Mouse (Mus musculus): ENCODE results near the gene B4galt4.
"Not testable (repeated sequence)": the region's sequence is repeated elsewhere in the genome, so short reads cannot be mapped to it uniquely, and the experiment has no call there.

The B4galt4 gene

DNA sequence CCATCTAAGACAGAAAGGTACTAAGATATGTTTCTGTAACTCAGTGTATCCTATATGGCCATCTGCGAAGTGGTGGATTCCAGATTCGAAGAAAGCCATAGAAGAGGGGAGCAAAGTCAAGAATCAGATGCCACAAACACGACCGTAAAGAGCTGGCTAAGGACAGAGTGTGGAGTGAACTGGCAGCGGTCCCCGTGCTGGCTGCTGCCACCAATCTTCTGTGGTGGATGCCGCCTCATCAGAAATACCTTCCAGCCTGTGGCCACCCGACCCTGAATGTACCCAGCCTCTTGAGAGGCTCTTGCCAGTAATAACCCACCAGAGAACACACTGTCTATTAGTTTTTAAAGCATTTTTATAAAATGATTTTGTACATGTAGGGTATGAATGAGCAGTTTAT, 26.3 kb downstream of the B4galt4 start:
- DNase-seq (ENCODE audit: low read depth, low spot score), result no peak

DNA sequence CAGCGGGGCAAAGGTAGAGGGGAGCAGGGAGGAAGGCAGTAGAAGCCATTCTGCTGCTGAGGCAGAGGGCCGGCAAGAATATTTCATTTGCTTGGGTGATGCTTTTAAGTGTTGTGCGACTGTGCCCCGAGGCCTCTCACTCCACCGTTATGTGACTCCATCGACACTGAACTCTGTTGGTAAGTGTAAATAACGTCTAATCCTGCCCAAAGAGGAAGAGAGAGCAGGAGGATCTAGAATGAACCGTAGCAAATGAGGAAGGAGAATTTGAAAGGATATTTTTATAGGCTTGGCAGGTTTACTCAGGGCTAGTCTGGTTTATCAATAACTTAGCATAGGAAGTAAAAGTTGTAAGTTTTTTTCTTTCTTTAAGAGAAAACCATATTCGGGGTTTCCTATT, 27.5 kb downstream of the B4galt4 start:
- DNase-seq (ENCODE audit: low read depth, low spot score), result no peak

DNA sequence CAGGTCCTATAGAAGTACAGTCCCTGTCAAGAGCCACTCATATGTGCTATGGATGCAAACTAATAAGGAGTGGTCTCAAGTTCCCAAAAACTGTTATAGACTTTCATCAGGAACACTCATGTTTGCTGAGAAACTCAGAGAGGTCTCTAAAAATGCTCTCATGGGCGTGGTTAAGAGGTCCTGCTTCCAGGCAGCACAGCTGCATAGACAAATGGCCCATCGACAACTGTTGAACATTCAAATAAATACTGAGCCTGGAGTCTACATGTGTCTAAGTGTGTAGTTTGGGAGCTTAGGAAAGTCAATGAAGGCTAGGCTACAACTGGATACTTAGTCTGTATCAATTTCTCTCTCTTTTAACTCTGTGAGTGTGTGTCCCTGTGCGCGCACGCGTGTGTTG, 29.1 kb downstream of the B4galt4 start:
- DNase-seq (ENCODE audit: low read depth, low spot score), result no peak

DNA sequence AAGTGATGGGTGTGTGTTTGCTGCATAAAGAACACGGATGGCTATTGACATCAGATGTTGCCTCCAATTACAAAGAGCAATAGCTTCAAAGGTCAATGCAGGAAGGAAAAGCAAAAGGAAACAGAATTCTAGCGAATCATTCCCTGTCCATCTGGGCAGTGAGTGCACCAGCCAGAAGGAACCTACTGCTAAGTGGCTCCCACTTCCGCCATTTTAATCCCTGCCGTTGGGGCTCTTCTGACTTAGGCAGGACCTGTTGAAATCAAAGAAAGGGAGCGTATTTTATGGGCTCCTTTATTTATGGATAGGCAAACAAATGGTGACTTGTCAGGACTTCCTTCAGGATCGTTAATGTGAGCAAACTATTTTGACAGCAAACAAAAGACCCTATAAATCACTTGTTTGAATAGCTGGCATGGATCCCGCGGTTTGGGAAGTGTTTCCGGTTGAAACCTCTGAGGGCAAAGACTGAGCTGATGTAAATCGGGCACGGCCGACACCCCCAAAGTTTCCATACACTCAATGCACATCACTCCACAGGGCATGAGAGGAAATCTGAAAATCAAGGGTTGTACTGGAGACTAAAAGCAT, 30.9 kb downstream of the B4galt4 start:
- no peak for DNase-seq (ENCODE audit: low read depth, low spot score)

DNA sequence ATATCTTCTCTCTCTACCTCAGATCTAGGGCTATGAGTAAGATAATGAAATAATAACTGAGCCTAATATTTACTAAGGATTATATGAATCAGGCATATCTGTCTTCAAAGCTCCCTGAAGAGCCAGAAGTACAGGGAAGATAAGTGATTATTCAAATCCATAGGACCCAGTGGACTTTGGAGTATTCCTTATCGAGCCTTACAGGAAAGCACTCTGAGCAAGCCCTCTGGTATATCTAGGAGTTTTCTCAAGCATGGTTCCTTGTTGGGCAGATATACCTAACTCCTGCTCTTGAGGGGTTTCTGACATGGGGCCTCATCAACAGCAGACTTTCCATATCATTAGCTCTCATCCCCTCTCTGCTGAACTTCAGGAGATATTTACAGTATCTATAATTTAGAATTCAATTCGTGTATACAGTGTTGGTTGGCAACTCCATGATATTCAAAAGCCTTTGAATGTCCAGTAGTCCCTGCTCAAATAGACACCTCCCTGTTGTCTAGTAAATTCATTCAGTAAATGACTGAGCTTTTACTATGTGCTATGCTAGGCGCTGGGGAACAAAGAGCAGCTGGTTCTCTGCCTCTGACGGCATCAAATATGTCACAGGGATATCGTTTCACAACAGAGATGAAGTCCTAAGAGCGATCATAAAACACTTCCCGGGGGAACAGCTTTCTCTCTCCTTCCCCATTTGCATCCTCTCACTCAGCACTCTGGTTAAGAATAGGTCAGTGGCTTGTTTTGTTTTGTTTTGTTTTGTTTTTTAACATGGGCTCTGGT, 33.1 kb downstream of the B4galt4 start:
- DNase-seq (ENCODE audit: low read depth, low spot score), result no peak

DNA sequence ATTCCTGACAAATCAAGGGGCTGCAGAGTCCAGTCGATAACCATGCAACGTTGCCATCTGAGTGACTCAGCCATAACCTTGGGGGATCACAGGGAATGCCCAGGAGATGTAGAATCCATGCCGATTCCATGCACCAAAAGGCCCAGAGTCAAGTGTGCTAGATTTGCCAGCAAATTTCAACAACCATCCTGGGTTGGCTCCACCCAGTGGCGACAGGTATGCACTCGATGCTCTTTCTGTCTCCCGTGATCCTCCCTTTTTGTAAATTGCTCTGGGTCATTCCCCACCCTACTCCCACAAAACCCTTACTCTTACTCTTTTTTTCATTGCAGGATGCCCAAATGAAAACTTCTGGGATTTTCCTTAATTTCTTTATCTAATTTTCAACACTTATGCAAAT, 34.3 kb downstream of the B4galt4 start:
- DNase-seq (ENCODE audit: low read depth, low spot score), result no peak

DNA sequence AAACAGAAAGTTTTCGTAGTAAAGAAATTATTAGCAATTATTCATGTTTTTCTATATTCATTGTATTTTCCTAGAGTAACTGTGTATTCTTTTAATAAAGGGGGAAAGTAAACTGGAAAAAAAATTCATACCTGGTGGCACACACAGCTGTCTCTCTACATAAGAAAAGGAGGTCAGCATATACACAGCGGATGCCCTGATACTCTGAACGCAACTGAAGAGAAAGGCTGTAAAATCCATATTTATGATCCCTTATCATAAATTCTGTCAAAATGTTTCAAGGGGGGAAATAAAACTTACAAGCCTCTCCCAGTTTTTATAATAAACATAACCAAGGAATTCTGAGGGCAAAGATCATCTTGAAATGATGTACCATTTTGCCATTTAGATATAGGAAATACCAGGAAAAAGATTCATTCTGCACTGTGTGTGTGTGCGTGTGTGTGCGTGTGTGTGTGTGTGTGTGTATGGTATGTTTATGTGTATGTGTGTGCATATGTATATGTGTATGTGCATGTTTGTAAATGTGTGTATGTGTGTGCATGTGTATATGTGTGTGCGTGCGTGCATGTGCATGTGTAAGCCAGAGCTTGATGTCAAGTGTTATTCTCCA, 39.0 kb downstream of the B4galt4 start:
- no peak for DNase-seq (ENCODE audit: low read depth, low spot score)

DNA sequence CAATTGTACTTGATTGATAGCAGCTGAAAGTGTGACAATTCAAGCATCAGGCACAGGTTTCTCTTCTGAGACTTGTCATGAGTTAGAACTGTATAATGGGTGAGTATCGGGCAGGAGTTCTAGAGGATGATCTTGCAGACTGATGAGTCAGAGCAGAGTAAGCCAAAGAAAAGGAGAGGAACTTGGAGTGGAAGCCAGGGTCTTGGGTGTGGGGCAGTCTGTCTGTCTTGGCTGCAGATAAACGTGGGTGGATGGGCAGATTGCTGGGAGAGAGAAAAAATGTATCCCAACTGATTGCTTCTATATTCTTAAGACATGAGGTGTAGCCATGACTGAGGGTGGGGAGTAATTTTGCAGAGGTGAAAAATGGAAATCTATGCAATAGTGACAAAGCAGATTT, 39.9 kb downstream of the B4galt4 start:
- no peak for DNase-seq (ENCODE audit: low read depth, low spot score)

DNA sequence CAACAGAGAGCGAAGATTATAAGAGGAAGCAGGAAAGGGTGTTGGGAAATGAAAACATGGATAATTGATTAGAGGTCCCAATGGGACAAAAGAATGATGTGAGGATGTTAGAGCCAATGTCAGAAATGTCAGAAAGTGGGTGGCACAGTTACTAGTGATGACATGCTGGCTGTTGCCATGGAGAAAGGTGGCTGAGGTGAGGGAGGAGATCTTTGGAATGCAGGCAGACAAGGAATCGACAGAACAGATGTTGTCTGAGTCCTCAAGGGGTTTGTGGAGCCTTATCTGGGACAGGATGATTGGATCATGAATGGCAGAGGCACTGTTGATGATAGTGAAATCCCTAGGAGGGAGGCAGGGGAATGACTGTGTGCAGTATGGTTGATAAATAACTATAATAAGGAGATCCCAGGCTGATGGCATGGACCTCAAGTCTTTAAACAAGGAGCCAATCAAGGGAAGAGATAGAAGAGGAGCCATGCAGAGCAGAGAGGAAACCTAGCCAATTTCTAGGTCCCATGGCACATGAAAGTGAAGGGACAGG, 40.5 kb downstream of the B4galt4 start:
- no peak for DNase-seq (ENCODE audit: low read depth, low spot score)

DNA sequence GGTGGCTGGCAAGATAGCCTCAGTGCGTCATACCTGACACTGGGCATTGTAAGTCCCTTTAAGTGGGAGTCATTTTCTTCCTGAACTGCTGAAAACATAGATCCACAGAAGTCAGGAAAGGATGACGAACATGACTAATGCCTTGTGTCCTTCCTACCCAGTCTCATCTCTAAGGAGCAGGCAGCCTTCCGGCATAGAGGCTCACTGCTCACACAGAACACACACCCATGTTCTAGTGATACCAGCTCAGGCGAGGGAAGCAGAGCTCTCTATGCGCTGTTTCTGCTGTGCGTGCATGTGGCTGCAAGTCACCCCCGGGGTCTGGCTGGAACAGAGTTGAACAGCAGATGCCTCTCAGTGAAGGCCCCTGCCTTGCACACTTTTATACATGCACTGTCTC, 43.2 kb downstream of the B4galt4 start:
- DNase-seq (ENCODE audit: low read depth, low spot score), result no peak

DNA sequence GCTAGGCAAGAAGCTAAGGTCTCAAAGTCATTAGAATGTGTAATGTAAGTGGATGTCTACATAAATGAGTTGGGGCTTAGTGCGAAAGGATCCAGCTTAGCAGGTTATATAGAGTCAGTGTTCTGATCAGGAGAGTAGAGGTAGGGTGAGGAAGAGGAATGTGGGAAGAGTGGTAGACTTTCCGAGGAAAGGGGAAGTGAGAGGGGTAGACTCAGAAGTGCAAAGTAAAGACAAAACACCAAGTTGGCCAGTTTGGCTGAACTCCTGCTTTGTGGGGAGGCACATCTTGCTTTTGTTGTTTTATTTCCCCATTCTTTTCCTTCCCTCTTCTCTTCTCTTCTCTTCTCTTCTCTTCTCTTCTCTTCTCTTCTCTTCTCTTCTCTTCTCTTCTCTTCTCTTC, 47.0 kb downstream of the B4galt4 start:
- no peak for DNase-seq (ENCODE audit: low read depth, low spot score)

DNA sequence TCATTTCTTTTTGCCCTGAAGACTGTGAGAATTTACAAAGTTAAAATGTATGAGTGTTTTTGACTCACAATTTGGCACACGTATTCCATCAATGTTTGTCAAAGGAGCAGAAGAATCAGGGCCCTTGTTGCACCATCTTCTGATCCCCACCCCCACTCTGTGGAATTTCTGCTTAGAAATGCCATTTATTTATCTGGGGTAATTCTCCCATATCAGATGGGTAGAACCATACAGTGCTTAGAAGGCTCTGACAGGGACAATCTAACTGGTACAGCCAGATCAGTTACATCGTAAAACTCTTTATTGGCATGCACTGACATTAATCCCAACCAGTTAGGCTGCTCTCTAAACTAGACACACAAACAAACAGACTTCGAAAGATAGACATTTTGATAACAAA, 47.9 kb downstream of the B4galt4 start:
- DNase-seq (ENCODE audit: low read depth, low spot score), result no peak

DNA sequence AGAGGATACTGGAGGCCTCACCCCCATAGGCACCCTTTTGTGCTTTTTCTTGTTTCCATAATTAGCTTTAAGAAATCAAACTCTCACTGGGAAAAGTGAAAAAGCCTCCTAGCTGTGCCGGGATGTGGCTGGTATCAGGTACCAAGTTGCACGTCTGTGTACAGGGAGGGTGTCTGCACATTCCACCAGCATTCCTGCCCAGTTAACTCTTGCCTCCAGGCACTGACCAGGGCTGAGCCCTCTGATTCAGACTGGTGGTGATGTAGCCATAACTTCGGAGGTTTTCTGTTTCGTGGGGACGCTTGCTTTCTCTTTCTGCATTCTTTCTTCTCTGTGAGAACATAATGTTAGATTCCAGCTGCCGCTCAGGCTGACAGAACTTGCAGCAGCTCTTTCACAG, 51.1 kb downstream of the B4galt4 start:
- DNase-seq (ENCODE audit: low read depth, low spot score), result no peak

DNA sequence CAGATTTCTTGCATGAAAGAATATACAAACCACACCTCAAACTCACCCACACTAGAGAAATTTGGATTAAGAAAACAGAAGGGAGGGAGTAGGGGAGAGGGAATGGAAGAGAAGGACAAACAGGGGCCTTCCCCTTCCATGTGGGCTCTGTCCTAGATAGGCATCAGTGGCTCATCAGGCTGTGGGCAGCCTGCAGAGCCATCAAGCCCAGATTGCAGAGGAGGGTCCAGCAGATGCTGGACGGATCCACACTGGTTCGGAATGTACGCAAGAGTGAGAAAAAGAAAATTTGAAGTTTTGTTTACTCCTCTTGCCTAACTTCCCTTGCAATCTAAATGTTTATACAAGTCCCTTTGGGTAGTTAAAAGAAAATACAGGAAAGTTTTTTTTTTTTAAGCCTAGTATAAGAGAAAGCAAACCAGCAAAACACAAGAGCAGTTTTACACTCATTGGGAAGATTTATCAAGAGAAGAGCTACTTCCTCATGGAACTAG, 56.9 kb downstream of the B4galt4 start:
- DNase-seq (ENCODE audit: low read depth, low spot score), result no peak

DNA sequence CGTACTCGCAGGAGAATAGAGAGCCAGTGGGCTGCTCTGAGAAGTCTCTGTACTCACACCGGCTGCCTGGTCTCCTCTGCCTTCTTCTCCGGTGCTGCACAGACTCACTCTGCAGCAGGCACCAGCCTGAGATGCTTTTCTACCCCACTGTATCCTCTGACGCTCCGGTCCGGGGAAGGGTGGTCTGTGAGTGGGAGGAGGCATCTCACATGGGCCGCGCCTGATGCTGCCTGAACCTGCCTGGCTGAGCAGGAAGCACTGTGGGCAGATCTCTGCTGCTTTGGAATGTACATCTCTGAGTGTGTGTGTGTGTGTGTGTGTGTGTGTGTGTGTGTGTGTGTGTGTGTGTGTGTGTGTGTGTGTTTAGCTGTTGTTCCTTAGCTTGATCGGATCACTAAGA, 58.0 kb downstream of the B4galt4 start, which contains the start of gene Upk1b:
Gene Upk1b (minus strand): TSS at position 238 of the 400 bp plus-strand sequence.
- no peak for DNase-seq (ENCODE audit: low read depth, low spot score)

DNA sequence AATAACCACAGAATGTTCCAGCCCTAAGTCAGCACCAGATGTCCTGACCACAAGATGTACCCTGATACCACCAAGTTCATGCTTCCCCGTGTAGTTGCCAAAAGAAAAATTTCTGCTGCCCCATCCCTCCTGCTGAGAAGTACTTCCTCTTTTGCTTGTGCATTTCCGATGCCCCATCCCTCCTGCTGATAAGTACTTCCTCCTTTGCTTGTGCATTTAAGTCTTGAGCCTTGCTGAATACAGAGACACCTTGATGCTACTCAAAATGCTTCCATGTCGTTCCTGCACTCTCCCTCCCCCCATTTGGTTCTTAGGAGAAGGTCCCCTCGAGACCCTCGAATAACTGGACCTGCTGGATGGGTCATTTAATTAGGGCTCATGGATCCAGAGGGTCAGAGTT, 65.7 kb downstream of the B4galt4 start:
- DNase-seq (ENCODE audit: low read depth, low spot score), result not testable (repeated sequence)

DNA sequence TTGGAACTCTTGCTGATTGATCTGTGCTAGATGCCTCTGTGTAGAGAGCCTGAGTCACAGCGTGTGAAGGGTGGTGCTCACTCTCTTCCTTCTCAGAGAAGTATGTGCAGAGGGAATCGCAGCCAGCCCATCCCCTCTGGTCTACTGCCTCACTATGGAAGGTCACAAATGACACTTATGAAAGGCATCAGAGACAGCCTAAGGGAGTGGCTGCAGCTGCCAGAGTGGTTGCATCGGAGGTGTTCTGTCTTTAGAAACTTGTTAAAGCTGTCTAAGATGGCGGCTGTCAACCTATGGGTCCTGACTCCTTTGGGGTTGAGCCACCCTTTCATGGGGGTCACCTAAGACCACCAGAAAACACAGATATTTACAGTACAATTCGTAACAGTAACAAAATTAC, 68.1 kb downstream of the B4galt4 start:
- no peak for DNase-seq (ENCODE audit: low read depth, low spot score)

DNA sequence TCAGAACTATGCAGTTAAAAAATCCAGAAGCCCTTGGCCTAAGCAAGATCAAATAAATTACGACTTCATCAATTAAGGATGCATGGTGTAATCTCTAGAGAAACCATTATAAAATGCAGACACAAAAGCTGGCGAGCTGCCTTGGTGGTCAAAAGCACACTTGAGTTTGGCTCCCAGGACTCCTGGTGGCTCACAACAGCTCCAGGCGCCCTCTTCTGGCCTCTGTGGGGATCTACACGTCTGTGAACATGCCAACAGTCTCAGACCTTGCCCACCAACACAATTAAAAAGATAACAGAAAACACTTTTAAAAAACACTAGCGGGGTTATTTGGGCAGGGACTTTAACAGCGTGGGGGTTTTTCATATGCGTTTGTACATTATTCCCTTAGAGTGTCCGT, 70.5 kb downstream of the B4galt4 start:
- peak; percentile 45 for DNase-seq (ENCODE audit: low read depth, low spot score)

Data from CD4-positive helper T cell, adult 2 months (primary cell).